Mouse (Mus musculus) T-helper 17 cell (primary cell): Measurements from ENCODE around the gene Ttc39a.

ENCODE experiments used
- in situ Hi-C, 2 experiments: fragments of 300-600 bp; cut with MboI, MseI; formaldehyde crosslinking; loops; 1 replicate in 1 of 2; 2 replicates in 1 of 2; pipeline ENCODE4 v1.15.1; 2025; ENCODE audit warnings: high pct_unique_total_duplicates in 2 of 2

Ttc39a gene

DNA sequence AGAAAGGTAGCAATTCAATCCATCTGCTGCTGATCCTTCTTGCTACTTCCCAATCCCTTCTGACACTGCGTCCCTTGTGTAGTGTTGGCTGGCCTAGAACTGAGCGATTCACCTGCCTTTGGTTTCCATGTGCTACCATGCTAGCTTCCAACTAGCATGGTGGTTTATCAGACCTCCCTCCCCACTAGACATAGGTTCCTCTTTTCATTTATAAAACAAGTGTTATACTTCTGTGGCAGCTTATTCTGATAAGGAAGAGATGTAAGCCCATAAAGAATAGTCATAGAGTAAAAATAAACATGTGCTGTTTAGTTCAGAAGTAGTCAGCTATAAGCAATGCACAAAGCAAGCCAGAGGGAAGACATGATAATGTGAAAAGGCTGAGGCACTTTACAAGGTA lies 42.1 kb downstream of the Ttc39a start:
- in situ Hi-C loops = no loop called here

DNA sequence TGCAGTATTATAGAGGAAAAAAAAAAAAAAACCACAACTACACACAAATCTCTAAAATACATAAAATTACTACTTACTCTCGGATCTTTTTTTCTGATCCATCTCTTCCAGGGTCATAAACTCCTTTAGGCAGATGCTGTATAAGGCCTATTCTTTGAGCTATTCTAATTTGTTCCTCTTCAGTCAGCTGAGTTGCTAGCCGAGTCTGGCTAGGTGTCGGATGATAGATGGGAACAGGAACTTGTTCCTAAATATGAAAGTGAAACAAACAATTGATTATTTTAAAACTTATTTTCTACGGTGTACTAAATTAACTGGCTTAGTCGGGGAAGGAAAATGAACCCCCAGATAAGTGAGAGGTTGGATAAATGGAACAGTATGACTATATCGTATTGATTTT lies 50.4 kb downstream of the Ttc39a start:
- in situ Hi-C loops = no loop called here

DNA sequence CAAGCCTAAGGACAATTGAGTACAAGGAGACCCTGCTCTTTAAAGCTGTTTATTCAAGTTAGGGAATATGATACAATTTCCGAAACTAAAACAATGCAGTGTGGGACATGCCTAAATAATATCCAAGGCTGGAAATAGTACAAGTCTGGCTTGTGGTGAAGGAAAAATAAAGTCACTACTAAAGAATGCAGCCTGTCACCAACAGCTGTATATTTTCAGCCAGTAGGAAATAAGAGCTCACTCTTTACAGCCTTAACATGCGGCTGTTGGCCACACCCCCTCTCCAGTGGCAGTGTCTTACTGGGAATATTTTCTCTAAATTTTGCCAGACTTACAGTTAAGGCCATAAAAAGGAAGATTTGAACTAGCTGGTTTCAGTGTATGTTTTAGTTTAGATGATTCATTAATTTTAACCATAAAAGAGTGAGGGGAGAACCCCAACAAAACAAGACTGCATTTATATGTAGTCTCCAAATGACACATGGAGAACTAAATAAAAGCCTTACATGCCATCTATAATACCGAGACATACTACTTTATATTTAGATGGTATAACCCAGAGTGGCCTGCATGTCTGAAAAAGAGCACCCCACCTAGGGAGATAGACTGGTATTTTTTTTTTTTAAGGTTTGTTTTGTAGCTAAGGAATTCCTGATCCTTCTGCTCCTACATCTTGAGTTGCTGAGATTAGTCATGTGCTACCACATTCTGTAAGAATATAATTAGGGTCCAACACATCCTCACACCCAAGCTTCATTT lies 54.2 kb downstream of the Ttc39a start:
- in situ Hi-C loops = no loop called here

DNA sequence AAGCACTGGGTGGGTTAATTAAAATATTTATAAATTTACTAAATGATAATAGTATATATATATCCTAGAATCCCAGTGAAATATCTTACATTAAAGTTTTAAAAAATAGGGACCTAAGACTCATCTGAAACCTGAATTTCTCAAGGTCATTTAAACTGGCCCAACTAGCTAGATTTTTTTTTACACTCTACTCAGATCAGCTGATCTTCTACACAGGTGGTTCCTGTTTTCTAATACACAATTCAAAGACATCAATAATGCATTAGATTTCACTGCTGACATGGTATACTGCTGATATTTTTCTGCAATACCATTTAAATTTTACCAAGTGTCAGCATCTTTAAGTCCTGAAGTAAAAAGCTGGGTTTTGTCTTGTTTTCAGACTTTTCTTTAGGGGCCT lies 57.5 kb downstream of the Ttc39a start:
- in situ Hi-C loops = no loop called here

DNA sequence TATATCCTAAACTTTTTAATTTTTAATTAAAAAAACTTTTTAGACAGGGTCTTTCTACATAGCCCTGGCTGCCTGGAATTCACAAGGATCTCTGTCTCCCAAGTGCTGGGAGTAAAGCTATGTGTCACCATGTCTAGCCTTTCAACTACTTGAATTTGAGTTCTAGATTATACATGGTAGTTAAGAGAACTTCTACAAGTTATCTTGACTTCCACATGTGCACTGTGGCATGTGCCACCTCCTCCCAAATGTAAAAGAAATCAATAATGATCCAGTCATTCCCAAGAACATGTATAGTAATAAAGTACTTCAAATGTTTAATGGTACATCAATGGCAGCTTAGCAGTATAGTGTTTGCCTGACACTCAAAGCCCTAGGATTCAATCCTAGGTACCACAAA lies 61.3 kb downstream of the Ttc39a start:
- in situ Hi-C loops = no loop called here

DNA sequence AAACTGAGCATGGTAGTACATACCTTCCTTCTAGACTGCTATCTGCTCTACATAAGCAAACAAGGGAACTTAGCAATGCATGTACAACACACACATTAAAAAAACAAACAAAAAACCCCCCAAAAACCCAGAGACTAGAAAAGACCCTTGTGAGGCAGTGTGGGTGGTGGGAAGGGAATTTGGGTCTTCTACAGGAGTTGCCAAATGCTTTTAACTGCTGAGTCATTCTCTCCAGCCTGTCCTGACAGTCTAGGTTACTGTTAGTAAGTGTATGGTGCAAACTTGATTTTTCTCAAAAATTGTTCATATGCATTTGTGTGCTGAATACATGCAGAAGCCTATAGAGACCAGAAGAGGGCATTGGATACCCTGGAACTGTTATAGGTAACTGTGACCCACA lies 65.2 kb downstream of the Ttc39a start:
- in situ Hi-C loops = no loop called here

DNA sequence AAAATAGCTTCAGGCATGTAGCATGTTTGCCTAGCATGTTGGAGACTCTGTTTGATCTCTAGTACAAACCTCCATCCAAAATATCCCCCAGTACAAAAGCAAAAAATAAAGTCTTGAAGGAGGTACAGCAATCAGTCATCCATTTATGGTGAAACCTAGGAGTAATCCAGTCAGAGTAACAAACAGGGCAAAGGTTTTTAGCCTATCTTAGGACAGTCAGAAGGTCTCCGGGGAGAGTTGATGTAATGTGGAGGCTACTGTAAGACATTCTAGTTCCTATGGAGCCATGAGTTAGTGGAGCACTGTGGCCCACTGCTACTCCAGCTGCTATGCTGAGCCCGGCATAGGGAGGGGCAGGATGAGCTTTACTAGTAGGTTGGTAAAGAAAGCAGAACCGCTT lies 66.1 kb downstream of the Ttc39a start:
- in situ Hi-C loops = no loop called here

DNA sequence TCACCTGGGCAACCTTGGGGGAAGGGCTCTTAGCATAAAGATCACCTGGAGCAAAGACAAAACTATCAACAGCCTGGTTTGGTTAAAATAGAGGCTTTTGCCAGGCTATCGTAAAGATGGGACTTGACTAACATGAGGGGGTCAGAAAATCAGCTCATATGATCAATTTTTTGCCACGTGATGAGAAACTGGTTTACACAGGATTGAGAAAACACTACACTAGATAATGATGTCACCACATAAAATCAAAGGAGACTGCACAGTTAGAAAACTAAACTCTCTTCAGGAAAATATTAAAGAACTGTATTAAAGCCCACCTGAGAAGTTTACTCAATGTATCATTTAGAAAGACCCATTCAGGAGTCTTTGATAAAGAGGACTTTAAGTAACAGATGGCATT lies 68.7 kb downstream of the Ttc39a start:
- in situ Hi-C loops = no loop called here

DNA sequence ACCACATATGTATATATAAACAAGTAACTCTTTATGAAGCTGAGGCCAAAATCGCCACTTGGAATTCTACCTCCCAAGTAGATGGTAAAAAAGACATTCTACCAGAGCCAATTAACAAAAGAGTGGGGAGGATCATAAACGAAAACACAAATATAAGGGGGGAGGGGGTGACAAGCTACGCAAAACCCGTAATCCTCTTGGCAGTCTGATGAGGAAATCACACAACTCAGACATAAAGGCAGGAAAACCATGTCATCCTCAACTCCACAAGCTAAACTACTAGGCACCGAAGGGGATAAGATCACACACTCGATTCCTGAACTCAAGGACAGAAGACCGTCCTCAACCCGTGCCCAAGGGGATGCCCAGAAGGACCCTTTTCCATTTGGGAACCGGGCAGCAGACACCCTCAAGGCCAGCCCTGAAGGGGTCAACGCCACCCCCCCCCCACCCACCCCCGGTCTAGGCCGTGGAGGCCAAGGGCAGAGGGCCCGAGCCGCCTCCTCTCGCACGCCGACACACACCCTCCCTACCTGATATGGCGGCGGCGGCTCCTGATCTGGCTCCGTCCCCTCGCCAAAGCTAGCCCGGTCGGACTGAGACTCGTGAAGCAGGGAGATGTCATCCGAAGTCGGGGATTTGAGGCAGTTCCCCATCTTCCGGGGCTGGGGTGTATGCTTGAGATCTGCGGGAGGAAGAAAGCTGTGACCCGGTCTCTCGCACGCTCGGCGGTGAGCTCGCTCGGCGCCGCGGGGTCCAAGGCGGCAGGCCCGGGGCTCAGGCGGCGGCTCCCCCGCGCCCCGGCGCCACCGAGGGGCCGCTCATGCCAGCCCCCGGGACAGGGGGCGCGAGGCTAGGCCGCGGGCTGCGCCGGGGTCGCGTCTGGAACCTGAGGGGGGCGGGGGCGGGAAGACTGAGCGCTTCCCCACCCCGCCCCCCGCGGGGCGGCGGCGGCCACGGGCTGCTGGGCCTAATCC lies 69.4 kb downstream of the Ttc39a start:
- in situ Hi-C loops = no loop called here

DNA sequence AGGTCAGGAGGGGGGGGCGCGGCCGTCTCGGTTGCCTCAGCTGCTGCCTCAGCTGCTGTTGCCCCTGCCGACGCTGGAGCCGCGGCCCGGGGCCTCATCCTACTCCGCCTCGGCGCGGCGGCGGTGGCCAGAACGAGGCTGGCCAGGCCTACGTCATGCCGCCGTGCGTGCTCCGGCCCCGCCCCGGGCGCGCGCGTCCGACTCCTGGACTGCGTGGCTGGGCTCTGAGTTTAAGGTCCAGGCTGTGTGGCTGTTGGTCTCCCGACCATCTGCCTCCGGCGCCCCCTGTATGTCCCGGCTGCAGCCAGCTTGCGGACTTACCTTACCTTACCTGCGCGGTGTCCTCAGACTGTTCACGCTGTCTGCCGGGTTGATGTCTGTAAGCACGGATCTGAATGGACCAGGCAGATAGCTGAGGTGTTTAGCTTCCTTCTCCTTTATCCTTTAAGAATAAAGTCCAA lies 70.2 kb downstream of the Ttc39a start:
- in situ Hi-C loops = no loop called here

DNA sequence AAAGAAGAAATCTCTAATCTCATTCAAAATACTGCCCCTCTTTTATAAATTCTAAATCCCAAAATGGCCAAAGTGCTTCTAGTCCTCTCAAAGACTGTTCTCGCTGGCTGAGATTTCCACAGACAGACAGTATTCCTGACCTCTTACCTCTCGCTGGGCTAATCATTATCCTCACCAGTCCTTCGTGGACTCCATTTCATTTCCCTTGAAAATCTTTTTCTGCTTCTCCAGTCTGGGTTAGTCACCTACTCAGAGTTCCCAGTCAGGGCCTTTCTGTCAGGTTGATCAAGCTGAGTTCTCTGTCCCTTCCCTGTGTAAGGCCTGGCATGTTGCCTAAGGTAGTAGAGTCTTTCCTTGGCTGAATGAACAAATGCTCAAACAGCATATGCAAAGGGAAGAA lies 71.0 kb downstream of the Ttc39a start:
- in situ Hi-C loops = no loop called here

DNA sequence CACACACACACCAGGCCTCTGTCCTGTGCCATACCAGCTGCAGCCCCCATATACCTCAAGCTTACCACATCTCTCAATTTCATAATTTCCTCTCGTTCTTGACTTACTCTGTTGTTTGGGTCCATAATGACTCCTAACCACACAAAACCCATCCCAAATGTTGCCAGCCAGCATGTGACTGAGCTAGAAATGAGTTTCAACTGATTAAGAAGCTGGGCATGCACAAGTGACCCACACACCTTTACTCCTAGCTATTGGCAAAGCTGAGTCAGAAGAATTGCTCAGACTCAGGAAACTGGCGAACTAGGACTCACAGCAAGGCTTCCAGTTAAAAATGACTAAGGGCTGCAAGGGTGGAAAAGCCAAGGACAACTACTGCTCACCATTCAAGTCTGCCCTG lies 75.0 kb downstream of the Ttc39a start:
- in situ Hi-C loops = loop anchor here in 1 of 2 experiments (5.0 kb wide), 1 partner anchor 251 kb away; no protein-coding TSS in a partner anchor

DNA sequence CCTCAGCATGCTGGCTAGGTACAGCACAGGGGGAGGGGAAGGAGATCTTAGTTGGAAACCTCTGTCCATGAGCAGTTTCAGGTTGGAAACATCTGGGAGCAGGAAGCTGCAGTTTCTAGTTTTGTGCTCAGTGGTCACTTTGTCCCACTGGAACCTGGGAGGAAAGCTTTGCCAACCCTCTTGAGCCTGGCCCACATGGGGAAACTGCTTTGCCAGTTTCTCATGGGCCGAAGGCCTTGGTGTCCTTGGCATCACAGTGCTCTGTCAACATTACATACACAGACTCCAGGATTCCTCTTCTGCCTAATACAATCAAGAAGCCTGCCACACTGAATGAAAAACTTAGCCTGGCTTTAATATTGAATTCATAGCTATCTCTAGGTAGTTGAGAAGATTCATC lies 76.3 kb downstream of the Ttc39a start:
- in situ Hi-C loops = loop anchor here in 1 of 2 experiments (5.0 kb wide), 1 partner anchor 250 kb away; no protein-coding TSS in a partner anchor

DNA sequence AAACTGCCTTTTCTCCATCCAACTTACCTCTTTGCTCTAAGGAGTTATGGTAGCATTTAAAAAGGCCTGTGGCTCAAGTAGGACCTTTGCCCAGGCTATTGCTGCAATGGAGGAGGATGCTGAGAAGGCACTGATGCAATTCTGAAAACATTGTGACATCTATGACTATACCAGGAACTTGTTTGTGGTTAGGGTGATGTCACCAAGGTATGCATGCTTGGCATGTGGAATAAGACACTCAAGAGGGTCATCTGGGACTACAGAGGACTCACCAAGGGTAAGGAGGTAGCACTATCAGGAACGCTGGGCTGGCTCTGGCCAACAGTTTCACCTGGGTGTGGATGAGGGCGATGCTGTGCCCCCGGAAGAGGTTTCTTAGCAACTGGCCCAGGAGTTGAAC lies 78.2 kb downstream of the Ttc39a start, which contains the start of gene Rnf11:
TSS of gene Rnf11 (minus strand) at position 108 of the 400 bp plus-strand sequence.
- in situ Hi-C loops = loop anchor here (5.0 kb wide), 2 partner anchors 183 to 248 kb away; partner anchors contain the start of gene Cdkn2c (in 1 of the 2)

DNA sequence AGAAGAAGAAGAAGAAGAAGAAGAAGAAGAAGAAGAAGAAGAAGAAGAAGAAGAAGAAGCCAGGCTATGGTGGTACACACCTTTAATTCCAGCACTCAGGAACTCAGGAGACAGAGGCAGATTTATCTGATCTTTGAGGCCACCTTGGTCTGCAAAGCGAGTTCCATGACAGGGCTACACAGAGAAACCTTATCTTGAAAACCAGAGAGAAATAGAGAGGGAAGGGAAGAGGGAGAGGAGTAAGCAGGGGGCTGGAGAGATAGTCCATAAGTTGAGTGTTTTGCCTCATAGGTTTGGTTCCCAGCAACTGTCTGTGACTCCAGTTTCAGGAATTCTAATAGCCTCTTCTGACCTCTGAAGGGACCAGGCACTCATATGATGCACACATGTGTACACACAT lies 82.4 kb downstream of the Ttc39a start:
- in situ Hi-C loops = loop anchor here in 1 of 2 experiments (5.0 kb wide), 1 partner anchor 178 kb away; the partner anchor contains the start of gene Cdkn2c

DNA sequence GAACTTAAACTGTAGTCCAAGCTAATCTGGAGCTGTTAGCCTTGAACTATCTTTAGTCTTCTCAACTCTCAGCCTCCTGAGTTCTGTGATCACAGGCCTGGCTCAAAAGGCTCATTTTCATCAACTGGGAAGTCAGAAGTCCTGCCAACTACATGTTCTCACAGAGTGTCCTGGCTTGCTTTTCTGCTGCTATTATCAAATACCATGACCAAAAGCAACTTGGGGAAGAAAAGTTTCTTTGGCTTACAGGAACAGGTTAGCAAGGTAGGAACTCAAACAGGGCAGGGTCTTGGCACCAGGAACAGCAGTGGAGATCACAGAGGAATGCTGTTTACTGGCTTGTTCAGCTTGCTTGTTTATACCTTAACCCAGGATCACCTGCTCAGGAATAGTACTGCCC lies 87.2 kb downstream of the Ttc39a start:
- in situ Hi-C loops = no loop called here
